Mouse (Mus musculus) brain, embryonic 14.5 days (tissue): Measurements from ENCODE around the gene C1qtnf3. TPM values are rescaled to one million over a fixed set of nuclear protein-coding genes. Genes with fewer than 3 reads are reported as not detected.

Experiments
- DNase-seq: peaks from one replicate; pipeline ENCODE4 v3.0.0-alpha.2; 2011; ENCODE audit warnings: low read depth
- CTCF ChIP-seq: fragments of 200-500 bp; IDR thresholded peaks from 2 replicates; pipeline ENCODE4 v1.5.1; 2012; ENCODE audit warnings: inconsistent platforms, mild to moderate bottlenecking, moderate library complexity, borderline replicate concordance; ENCODE audit not compliant: insufficient read depth, insufficient read length; ENCODE audit errors: extremely low read depth
- POLR2A ChIP-seq: fragments of 200-500 bp; IDR thresholded peaks from 2 replicates; pipeline ENCODE4 v1.6.1; 2012; ENCODE audit warnings: mild to moderate bottlenecking, inconsistent platforms, borderline replicate concordance; ENCODE audit not compliant: poor library complexity, insufficient read depth, insufficient read length, severe bottlenecking; ENCODE audit errors: extremely low read depth
- polyA plus RNA-seq: library from polyadenylated mRNA; depleted of rRNA; stranded (reverse); fragments of >200 nt; gene quantifications from 2 replicates; pipeline ENCODE4 v1.2.3, GENCODE M21; 2012; rRNA removed

C1qtnf3 gene
- polyA plus RNA-seq, result 0.92 and 3.6 TPM in 2 replicates

- peak; percentile 9 for DNase-seq
- no peak for TF ChIP-seq POLR2A
- no peak for TF ChIP-seq CTCF
Observed at GRCm38 (mm10) chr15:10951951-10952759, at the start of gene C1qtnf3. TSS of gene C1qtnf3 (plus strand) at chr15:10952332.

- DNase-seq, result no peak
- TF ChIP-seq CTCF, result no peak
Observed at GRCm38 (mm10) chr15:10902360-10902759, 49.8 kb upstream of the C1qtnf3 start.

GRCm38 (mm10) chr15:10916611-10917311 lies 35.4 kb upstream of the C1qtnf3 start:
- no peak for DNase-seq
- TF ChIP-seq CTCF (no peak), POLR2A (no peak)

- TF ChIP-seq POLR2A, result no peak
- TF ChIP-seq CTCF, result no peak
- no peak for DNase-seq
Observed at GRCm38 (mm10) chr15:10917312-10917660, 34.8 kb upstream of the C1qtnf3 start.

GRCm38 (mm10) chr15:10920212-10920611 lies 31.9 kb upstream of the C1qtnf3 start:
- DNase-seq, result no peak
- TF ChIP-seq CTCF (no peak), POLR2A (no peak)

- DNase-seq, result peak; percentile 65
- TF ChIP-seq CTCF (peak; percentile 60; the same call in 1 of the 2 replicates), POLR2A (no peak)
Observed at GRCm38 (mm10) chr15:10921064-10921463, 31.1 kb upstream of the C1qtnf3 start.

GRCm38 (mm10) chr15:10922061-10922460 lies 30.1 kb upstream of the C1qtnf3 start:
- TF ChIP-seq CTCF, result no peak
- no peak for DNase-seq

- DNase-seq, result peak; percentile 74
- TF ChIP-seq CTCF, result no peak
- TF ChIP-seq POLR2A, result no peak
Observed at GRCm38 (mm10) chr15:10922570-10922969, 29.6 kb upstream of the C1qtnf3 start.

- DNase-seq, result no peak
- no peak for TF ChIP-seq POLR2A
- TF ChIP-seq CTCF, result no peak
Observed at GRCm38 (mm10) chr15:10923076-10923995, 28.8 kb upstream of the C1qtnf3 start.

- TF ChIP-seq CTCF, result no peak
- no peak for TF ChIP-seq POLR2A
Observed at GRCm38 (mm10) chr15:10927325-10927724, 24.8 kb upstream of the C1qtnf3 start.

GRCm38 (mm10) chr15:10928633-10929270 lies 23.4 kb upstream of the C1qtnf3 start:
- TF ChIP-seq CTCF (no peak), POLR2A (no peak)
- no peak for DNase-seq

More at GRCm38 (mm10) chr15:10927325-10927724, 24.8 kb upstream of the C1qtnf3 start:
- DNase-seq, result no peak
